Mouse (Mus musculus): ENCODE data around the gene Cox8b. TPM values are rescaled to one million over a fixed set of nuclear protein-coding genes. Genes with fewer than 3 reads are reported as not detected.
A peak's percentile ranks its signal among the peaks of the same experiment; 100 is the strongest.

Gene Cox8b
- not detected in 2 replicates for polyA plus RNA-seq (2015; fragmentation: Nextera tagmentation; extraction: Ambion mirVana)

DNA sequence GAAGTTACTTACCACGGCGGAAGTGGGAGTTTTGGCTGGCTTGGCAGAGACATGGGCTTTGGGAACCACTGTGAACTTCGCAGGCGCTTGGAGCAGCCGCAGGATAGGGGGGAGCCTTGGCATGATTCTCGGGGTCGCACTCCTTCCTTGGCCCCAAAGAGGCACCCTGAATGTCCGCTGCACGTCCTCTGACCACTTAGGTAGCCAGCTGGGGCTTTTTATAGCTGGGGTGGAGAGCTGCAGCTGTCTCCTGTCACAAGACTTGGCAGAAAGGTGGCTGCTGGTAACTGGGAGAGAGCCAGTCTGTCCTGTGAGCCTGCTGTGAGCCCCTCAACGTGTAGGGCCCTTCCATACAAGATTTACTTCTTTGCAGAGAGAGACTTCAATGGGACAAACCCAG is at the start of gene Cox8b:
Gene Cox8b (minus strand): TSS at position 227 of the 400 bp plus-strand sequence.
- no peak within 1 kb of the TSS for H3K4me2 ChIP-seq (ENCODE audit: low read length)
- H3K4me1 ChIP-seq (replicated peaks; ENCODE audit: control insufficient read depth, insufficient read depth, low read length): 0 out of 2 replicates have a peak, but pooled peaks cover 4% of the 10 kb centered on the region
- no peak within 1 kb of the TSS for H3K9ac ChIP-seq (replicated peaks; ENCODE audit: low read depth, low read length)
- no peak within 1 kb of the TSS for H3K4me3 ChIP-seq (replicated peaks; ENCODE audit: low read length)
- no peaks in the 10 kb centered on the region for H3K9me3 ChIP-seq (ENCODE audit: control insufficient read depth, low read length)
- no peak for ATAC-seq
- no peak within 1 kb of the TSS for H3K27ac ChIP-seq (ENCODE audit: low read length)
- WGBS: 84% methylated on average over 10 of the region's 10 CpGs
- no peaks in the 10 kb centered on the region for H3K27me3 ChIP-seq (replicated peaks; ENCODE audit: control insufficient read depth, insufficient read depth, low read length)
- peaks cover 9% of the 10 kb centered on the region; the same call in 1 of the 2 replicates for H3K36me3 ChIP-seq (ENCODE audit: control insufficient read depth, insufficient read depth)

DNA sequence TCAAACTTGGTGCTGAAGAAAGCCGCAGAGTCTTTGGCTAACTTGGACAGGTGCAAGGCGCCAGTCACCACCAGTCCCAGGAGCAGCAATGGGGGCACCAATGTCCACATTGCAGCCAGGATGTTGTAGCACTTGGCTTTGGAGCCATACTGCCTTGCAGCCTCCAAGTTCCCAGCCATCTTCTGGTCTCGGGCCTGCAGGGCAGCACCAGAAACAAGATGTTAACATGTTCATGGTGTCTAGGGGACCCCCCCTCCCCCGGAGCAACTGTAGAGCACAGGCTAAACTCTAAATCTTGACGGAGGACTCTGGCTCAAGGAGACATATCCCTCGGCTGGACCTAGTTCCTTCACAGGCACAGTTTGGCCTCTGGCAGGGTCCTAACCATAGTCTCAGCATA is 49.0 kb upstream of the Cox8b start:
- whole genome bisulfite sequencing: 90% methylated on average over 6 of the region's 6 CpGs
- Histone ChIP-seq H3K27me3 (replicated peaks; ENCODE audit: control insufficient read depth, insufficient read depth, low read length) (no peaks in the 10 kb centered on the region), H3K36me3 (ENCODE audit: control insufficient read depth, insufficient read depth) (no peaks in the 10 kb centered on the region), H3K4me1 (replicated peaks; ENCODE audit: control insufficient read depth, insufficient read depth, low read length) (no peaks in the 10 kb centered on the region), H3K9ac (replicated peaks; ENCODE audit: low read depth, low read length) (no peak overlapping the region), H3K4me2 (ENCODE audit: low read length) (no peak overlapping the region), H3K4me3 (replicated peaks; ENCODE audit: low read length) (no peak overlapping the region), H3K9me3 (ENCODE audit: control insufficient read depth, low read length) (no peaks in the 10 kb centered on the region), H3K27ac (ENCODE audit: low read length) (no peak overlapping the region)
- ATAC-seq: no peak

DNA sequence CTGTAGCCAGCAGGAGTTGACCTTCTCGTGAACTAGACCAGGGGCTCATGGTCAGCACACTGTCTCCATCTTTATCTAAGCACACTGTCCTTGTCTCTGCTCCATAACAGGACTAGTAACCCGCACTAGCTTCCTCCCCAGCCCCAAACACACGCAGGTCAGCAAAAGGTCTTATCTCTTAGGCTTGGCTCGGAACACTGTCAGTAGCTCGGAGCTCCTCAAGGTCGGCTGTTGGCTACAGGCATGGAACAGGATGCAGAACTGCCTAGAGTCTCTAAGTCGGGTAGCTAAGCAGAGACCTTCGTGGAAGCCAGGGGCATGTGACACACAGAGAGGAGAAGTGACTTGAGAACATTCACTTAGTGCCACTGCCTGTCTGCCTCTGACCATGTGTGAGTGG is 47.9 kb upstream of the Cox8b start:
- H3K27me3 ChIP-seq (replicated peaks; ENCODE audit: control insufficient read depth, insufficient read depth, low read length): no peaks in the 10 kb centered on the region
- no peak overlapping the region for H3K4me3 ChIP-seq (replicated peaks; ENCODE audit: low read length)
- 90% methylated on average over 8 of the region's 8 CpGs for WGBS
- H3K27ac ChIP-seq (ENCODE audit: low read length): no peak overlapping the region
- H3K36me3 ChIP-seq (ENCODE audit: control insufficient read depth, insufficient read depth): no peaks in the 10 kb centered on the region
- no peak for ATAC-seq
- H3K4me1 ChIP-seq (replicated peaks; ENCODE audit: control insufficient read depth, insufficient read depth, low read length): no peaks in the 10 kb centered on the region
- H3K9ac ChIP-seq (replicated peaks; ENCODE audit: low read depth, low read length): no peak overlapping the region
- no peaks in the 10 kb centered on the region for H3K9me3 ChIP-seq (ENCODE audit: control insufficient read depth, low read length)
- H3K4me2 ChIP-seq (ENCODE audit: low read length): no peak overlapping the region

DNA sequence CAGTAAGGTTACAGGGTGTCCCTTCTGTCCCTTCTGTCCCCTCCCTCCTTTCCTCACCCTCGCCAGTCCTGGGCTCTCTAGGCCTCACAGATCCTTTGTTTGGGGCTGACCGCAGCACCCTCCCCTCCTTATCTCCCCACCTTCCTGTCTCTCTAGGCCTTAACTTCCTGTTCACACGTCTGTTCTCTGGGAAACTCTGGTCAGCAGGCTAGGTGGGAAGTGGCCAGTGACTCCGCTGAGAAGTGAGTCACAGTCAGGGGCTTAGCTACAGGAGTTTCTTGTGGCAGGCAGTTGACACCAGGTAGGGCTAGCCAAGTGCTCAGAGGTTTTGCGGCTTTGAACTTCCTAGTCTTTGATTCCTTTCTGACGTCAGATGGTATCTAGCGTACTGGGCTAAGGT is 46.7 kb upstream of the Cox8b start:
- ATAC-seq: no peak
- Histone ChIP-seq H3K27me3 (replicated peaks; ENCODE audit: control insufficient read depth, insufficient read depth, low read length) (no peaks in the 10 kb centered on the region), H3K9ac (replicated peaks; ENCODE audit: low read depth, low read length) (no peak overlapping the region), H3K36me3 (ENCODE audit: control insufficient read depth, insufficient read depth) (no peaks in the 10 kb centered on the region), H3K4me2 (ENCODE audit: low read length) (no peak overlapping the region), H3K4me1 (replicated peaks; ENCODE audit: control insufficient read depth, insufficient read depth, low read length) (peaks cover 2% of the 10 kb centered on the region; the same call in 1 of the 2 replicates), H3K9me3 (ENCODE audit: control insufficient read depth, low read length) (no peaks in the 10 kb centered on the region), H3K4me3 (replicated peaks; ENCODE audit: low read length) (no peak overlapping the region), H3K27ac (ENCODE audit: low read length) (no peak overlapping the region)
- WGBS: 77% methylated on average over 7 of the region's 7 CpGs

DNA sequence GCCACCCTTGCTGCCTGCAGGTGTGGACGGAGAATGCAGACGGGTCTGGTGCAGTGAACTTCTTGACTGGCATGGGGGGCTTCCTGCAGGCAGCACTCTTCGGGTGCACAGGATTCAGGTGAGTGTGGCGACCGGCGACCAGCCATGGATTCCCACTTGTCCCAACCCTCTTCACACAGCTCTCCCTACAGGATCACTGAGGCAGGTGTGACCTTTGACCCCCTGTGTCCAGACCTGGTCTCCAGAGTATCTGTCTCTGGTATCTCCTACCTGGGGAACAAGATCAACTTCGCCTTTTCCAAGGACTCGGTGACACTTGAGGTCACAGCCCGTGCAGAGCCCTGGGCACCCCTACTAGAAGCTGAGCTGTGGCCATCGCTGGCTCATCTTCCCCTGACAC is 46.1 kb upstream of the Cox8b start:
- Histone ChIP-seq H3K4me3 (replicated peaks; ENCODE audit: low read length) (no peak overlapping the region), H3K9me3 (ENCODE audit: control insufficient read depth, low read length) (no peaks in the 10 kb centered on the region), H3K4me2 (ENCODE audit: low read length) (no peak overlapping the region), H3K4me1 (replicated peaks; ENCODE audit: control insufficient read depth, insufficient read depth, low read length) (peaks cover 7% of the 10 kb centered on the region), H3K36me3 (ENCODE audit: control insufficient read depth, insufficient read depth) (no peaks in the 10 kb centered on the region), H3K27ac (ENCODE audit: low read length) (no peak overlapping the region), H3K27me3 (replicated peaks; ENCODE audit: control insufficient read depth, insufficient read depth, low read length) (no peaks in the 10 kb centered on the region), H3K9ac (replicated peaks; ENCODE audit: low read depth, low read length) (no peak overlapping the region)
- WGBS: 96% methylated on average over 10 of the region's 10 CpGs
- ATAC-seq: no peak

DNA sequence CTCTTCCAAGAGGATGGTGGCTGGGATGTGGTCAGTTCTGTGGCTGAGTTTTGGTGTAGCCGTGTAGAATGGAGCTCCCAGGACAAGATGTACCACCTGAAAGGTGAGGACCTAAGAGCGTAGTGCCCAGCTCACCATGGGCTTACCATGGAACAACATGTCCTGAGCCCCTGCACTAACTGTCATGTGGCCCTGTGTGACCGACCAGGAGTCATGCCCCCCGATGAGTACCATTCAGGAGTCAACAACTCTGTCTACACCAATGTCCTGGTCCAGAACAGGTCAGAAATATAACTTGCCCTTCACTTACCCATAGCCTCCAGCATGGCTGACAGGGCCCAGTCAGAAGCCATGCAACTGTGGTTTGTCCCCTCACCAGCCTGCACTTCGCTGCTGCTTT is 45.0 kb upstream of the Cox8b start:
- H3K27ac ChIP-seq (ENCODE audit: low read length): no peak overlapping the region
- no peaks in the 10 kb centered on the region for H3K36me3 ChIP-seq (ENCODE audit: control insufficient read depth, insufficient read depth)
- H3K9me3 ChIP-seq (ENCODE audit: control insufficient read depth, low read length): no peaks in the 10 kb centered on the region
- H3K4me3 ChIP-seq (replicated peaks; ENCODE audit: low read length): no peak overlapping the region
- no peaks in the 10 kb centered on the region for H3K27me3 ChIP-seq (replicated peaks; ENCODE audit: control insufficient read depth, insufficient read depth, low read length)
- H3K9ac ChIP-seq (replicated peaks; ENCODE audit: low read depth, low read length): no peak overlapping the region
- ATAC-seq: no peak
- 93% methylated on average over 5 of the region's 5 CpGs for WGBS
- H3K4me1 ChIP-seq (replicated peaks; ENCODE audit: control insufficient read depth, insufficient read depth, low read length): peaks cover 11% of the 10 kb centered on the region
- H3K4me2 ChIP-seq (ENCODE audit: low read length): no peak overlapping the region

DNA sequence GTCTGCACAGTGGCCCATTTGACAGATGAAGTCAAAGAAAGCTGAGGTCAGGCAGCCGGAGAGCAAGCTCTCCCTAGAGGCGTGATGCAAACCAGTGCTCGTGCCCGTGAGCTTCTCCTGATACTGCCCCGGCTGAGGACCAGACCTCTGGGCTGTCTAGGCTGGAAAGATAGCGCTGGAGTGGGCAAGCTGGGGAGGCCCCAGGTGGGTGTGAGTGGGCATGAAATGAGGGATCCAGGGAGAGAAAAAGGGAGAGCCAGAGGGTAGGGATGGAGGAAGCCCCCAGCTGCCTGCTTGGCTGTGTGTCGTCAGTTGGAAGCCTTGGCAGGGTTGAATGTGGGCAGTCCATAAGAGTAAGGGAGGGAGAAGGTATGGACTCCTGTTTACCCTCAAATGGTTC is 44.0 kb upstream of the Cox8b start:
- H3K4me1 ChIP-seq (replicated peaks; ENCODE audit: control insufficient read depth, insufficient read depth, low read length): peaks cover 11% of the 10 kb centered on the region
- 89% methylated on average over 7 of the region's 7 CpGs for WGBS
- no peak overlapping the region for H3K27ac ChIP-seq (ENCODE audit: low read length)
- H3K9me3 ChIP-seq (ENCODE audit: control insufficient read depth, low read length): no peaks in the 10 kb centered on the region
- no peak overlapping the region for H3K4me2 ChIP-seq (ENCODE audit: low read length)
- no peak overlapping the region for H3K9ac ChIP-seq (replicated peaks; ENCODE audit: low read depth, low read length)
- H3K27me3 ChIP-seq (replicated peaks; ENCODE audit: control insufficient read depth, insufficient read depth, low read length): no peaks in the 10 kb centered on the region
- no peaks in the 10 kb centered on the region for H3K36me3 ChIP-seq (ENCODE audit: control insufficient read depth, insufficient read depth)
- no peak for ATAC-seq
- no peak overlapping the region for H3K4me3 ChIP-seq (replicated peaks; ENCODE audit: low read length)

DNA sequence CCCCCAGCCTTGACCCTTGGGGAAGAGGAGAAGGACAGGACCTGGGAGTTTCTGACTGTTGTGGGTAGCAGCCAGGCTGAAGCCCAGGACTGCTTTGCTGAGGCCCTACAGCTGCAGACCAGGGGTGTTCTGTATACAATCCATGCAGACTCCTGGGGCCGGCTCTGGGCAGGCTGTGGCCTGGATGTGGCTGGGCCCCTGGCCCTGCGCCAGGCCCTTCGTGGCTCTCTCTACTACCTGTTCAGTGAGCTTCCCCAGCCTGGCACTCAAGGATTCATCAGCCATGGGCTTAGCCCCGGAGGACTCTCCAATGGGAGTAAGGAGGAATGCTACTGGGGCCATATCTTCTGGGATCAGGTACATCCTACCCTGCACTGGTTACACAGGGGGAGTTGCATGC is 43.1 kb upstream of the Cox8b start:
- Histone ChIP-seq H3K4me1 (replicated peaks; ENCODE audit: control insufficient read depth, insufficient read depth, low read length) (peaks cover 11% of the 10 kb centered on the region), H3K27ac (ENCODE audit: low read length) (no peak overlapping the region), H3K27me3 (replicated peaks; ENCODE audit: control insufficient read depth, insufficient read depth, low read length) (no peaks in the 10 kb centered on the region), H3K4me2 (ENCODE audit: low read length) (no peak overlapping the region), H3K9ac (replicated peaks; ENCODE audit: low read depth, low read length) (no peak overlapping the region), H3K9me3 (ENCODE audit: control insufficient read depth, low read length) (no peaks in the 10 kb centered on the region), H3K36me3 (ENCODE audit: control insufficient read depth, insufficient read depth) (no peaks in the 10 kb centered on the region), H3K4me3 (replicated peaks; ENCODE audit: low read length) (no peak overlapping the region)
- WGBS: 85% methylated on average over 4 of the region's 4 CpGs
- no peak for ATAC-seq

DNA sequence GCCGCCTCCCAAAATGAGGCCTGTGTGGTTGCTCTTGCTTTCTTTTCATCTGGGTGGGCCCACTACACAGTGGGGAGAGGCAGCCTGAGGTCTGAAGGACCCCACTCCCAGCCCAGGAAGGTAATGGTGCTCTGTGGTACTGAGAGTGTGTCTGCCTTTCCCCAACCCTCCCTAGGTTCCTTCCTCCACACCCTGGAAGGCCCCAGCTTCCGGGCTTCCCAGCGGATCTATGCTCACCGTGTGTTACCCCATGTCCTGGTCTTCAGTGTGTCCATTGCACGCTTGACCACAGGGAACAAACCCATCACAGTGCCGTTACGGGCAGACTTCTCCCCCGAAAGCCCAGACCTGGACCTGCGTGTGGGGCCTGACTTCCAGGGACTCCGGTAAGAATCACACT is 42.6 kb upstream of the Cox8b start:
- Histone ChIP-seq H3K27ac (ENCODE audit: low read length) (no peak overlapping the region), H3K9ac (replicated peaks; ENCODE audit: low read depth, low read length) (no peak overlapping the region), H3K4me3 (replicated peaks; ENCODE audit: low read length) (no peak overlapping the region), H3K27me3 (replicated peaks; ENCODE audit: control insufficient read depth, insufficient read depth, low read length) (no peaks in the 10 kb centered on the region), H3K4me1 (replicated peaks; ENCODE audit: control insufficient read depth, insufficient read depth, low read length) (peaks cover 11% of the 10 kb centered on the region), H3K36me3 (ENCODE audit: control insufficient read depth, insufficient read depth) (no peaks in the 10 kb centered on the region), H3K4me2 (ENCODE audit: low read length) (no peak overlapping the region), H3K9me3 (ENCODE audit: control insufficient read depth, low read length) (no peaks in the 10 kb centered on the region)
- 94% methylated on average over 10 of the region's 10 CpGs for WGBS
- ATAC-seq: no peak

DNA sequence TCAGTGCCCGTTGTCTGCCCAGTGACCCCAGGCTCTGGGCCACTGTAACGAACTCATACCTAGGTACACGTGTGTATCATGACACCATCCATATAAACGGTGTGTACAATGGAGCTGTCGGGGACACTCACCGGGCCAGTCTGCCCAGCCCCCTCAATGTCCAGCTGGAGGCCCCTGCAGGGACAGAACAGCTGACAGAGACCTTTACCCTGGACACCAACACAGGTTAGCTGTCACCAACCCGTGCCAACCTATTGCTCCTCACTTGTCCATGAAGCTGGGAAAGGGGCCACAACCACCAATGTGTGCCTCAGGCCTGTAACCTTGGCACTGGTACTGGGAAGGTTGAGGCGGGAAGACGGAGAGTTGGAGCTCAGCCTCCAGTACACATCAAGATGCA is 42.1 kb upstream of the Cox8b start:
- no peak for ATAC-seq
- Histone ChIP-seq H3K4me3 (replicated peaks; ENCODE audit: low read length) (peak overlapping the region; percentile 54), H3K9ac (replicated peaks; ENCODE audit: low read depth, low read length) (peak overlapping the region; percentile 55), H3K27ac (ENCODE audit: low read length) (no peak overlapping the region), H3K9me3 (ENCODE audit: control insufficient read depth, low read length) (no peaks in the 10 kb centered on the region), H3K36me3 (ENCODE audit: control insufficient read depth, insufficient read depth) (no peaks in the 10 kb centered on the region), H3K4me1 (replicated peaks; ENCODE audit: control insufficient read depth, insufficient read depth, low read length) (peaks cover 11% of the 10 kb centered on the region), H3K4me2 (ENCODE audit: low read length) (peak overlapping the region; percentile 65), H3K27me3 (replicated peaks; ENCODE audit: control insufficient read depth, insufficient read depth, low read length) (no peaks in the 10 kb centered on the region)
- 69% methylated on average over 9 of the region's 9 CpGs for WGBS

Data from forebrain, embryonic 16.5 days (tissue).